Mouse (Mus musculus) megakaryocyte, embryonic 14.5 days (primary cell): ENCODE measurements at regions not wholly inside any gene's neighbourhood (a gene's known extent, or its start where the extent isn't known, plus 50 kb on each side); places are given as distances from the start of the nearest gene placed in this dataset.
"Not testable (repeated sequence)": the region's sequence is repeated elsewhere in the genome, so short reads cannot be mapped to it uniquely, and the experiment has no call there.

Experiments
- H3K27me3 ChIP-seq: replicated peaks from 2 replicates; pipeline ENCODE3; 2012; ENCODE audit warnings: inconsistent platforms
- H3K36me3 ChIP-seq: replicated peaks from 2 replicates; pipeline ENCODE3; 2012; ENCODE audit warnings: low read length, inconsistent platforms, mixed read lengths
- H3K4me1 ChIP-seq: 2 replicates; pipeline ENCODE4 v1.6.1; 2012; ENCODE audit warnings: inconsistent platforms
- H3K4me3 ChIP-seq: replicated peaks from 2 replicates; pipeline ENCODE3; 2012; ENCODE audit warnings: moderate library complexity, mild to moderate bottlenecking, inconsistent platforms
- H3K9me3 ChIP-seq: 2 replicates; pipeline ENCODE4 v1.6.1; 2012; ENCODE audit warnings: inconsistent platforms
- FLI1 ChIP-seq: IDR thresholded peaks from 2 replicates; pipeline ENCODE4 v1.6.1; 2012; ENCODE audit warnings: low read length, inconsistent platforms, mixed read lengths
- GATA1 ChIP-seq: IDR thresholded peaks from 3 replicates; pipeline ENCODE4 v1.6.1; 2012; ENCODE audit warnings: mixed read lengths, low read length, inconsistent platforms, borderline replicate concordance

DNA sequence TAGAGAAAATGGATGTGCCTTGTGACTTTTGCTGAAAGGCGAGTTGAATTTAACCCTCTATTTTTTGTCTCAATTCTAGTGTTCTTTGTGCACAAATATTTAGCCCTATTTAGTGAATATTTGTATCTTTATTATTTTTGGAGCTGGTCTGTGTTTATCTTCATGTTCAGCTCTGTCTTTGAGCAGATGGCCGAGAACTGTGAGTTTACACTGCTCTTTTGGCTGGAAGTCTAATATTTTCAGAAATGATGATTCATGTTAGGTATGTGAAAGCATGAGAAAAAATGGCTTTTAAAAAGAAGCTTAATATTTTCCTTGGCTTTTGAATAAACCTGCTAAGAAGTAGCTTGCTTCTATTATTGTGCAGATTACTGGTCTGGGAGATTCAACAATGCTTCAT is 505.4 kb downstream of the Sema5a start:
- Histone ChIP-seq H3K4me1 (no peaks in the 10 kb centered on the region), H3K4me3 (no peak overlapping the region), H3K36me3 (no peaks in the 10 kb centered on the region), H3K9me3 (no peaks in the 10 kb centered on the region), H3K27me3 (no peaks in the 10 kb centered on the region)
- TF ChIP-seq GATA1 (no peak), FLI1 (no peak)

DNA sequence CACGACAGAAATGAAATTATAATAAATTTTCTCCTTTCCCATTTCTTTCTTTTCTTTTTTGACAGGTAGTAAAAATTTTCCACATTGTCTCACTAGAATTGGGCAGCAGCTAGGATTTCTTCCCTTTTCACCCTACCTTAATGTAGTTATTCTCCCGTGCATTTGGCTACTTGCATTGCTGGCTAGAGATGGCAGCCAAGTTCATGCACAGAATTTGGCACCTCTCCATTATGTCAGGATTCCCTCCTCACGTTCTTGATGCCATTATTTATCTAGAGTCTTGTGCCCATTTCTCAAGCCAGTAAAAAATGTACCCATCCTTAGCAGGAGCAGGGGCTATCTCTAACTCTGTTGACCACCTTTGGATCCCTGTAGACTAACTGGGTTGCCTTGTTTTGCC is 507.4 kb downstream of the Sema5a start:
- H3K4me3 ChIP-seq, result no peak overlapping the region
- no peaks in the 10 kb centered on the region for H3K36me3 ChIP-seq
- TF ChIP-seq GATA1 (no peak), FLI1 (no peak)
- H3K9me3 ChIP-seq, result no peaks in the 10 kb centered on the region
- no peaks in the 10 kb centered on the region for H3K4me1 ChIP-seq
- H3K27me3 ChIP-seq, result no peaks in the 10 kb centered on the region

DNA sequence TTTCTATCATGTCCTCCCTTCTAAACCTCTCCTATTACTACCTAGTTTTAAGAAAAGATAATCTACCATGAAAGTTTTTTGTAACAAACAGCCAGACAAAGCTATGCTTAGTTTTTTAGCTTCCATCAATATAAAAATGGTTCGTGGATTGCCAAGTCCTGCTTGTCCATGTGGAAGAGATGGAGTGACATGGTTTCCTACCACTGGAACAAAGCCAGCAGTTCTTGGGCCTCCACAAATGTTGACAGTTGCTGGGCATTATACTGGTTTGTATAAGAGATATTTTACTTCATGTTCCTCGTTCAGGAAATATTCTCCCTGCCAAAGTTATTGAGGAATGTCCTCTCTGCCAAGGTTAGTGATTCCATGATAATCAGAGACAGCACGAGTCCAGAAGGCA is 515.5 kb downstream of the Sema5a start:
- no peaks in the 10 kb centered on the region for H3K27me3 ChIP-seq
- no peak overlapping the region for H3K4me3 ChIP-seq
- H3K9me3 ChIP-seq, result no peaks in the 10 kb centered on the region
- no peaks in the 10 kb centered on the region for H3K4me1 ChIP-seq
- no peaks in the 10 kb centered on the region for H3K36me3 ChIP-seq
- no peak for TF ChIP-seq GATA1
- no peak for TF ChIP-seq FLI1

DNA sequence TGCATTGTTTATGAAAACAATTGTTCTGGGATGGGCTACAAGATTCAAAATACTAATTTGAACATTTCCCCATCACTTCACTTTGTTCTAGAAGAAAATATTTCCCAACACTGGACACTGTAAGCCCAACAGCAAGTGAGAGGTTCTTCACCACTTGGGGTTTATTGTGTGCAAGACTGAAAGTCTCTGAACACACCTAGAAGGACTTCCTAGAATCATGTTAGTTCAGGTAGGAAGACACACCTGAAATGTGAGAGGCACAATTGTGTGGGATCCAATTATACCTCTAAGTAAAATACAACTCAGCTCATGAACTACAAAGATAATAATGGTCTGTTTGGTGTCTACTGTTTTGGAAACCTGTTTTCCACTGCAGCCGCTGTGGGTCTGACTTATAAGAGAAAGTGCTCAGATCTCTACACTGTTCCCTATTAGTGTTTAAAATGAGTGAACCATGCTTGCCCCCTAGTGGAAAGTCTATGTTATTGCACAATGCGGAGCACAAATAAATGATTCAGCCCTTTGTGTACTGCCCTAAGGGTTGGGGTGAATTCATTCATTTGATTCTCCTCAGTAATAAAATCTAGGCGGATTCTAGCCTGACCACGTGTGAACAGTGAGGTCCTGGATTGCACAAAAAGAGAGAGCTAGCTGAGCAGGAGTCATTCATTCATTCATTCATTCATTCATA is 521.5 kb downstream of the Sema5a start:
- no peaks in the 10 kb centered on the region for H3K27me3 ChIP-seq
- H3K9me3 ChIP-seq, result no peaks in the 10 kb centered on the region
- TF ChIP-seq FLI1, result no peak
- TF ChIP-seq GATA1, result no peak
- no peak overlapping the region for H3K4me3 ChIP-seq
- H3K4me1 ChIP-seq, result no peaks in the 10 kb centered on the region
- H3K36me3 ChIP-seq, result no peaks in the 10 kb centered on the region

DNA sequence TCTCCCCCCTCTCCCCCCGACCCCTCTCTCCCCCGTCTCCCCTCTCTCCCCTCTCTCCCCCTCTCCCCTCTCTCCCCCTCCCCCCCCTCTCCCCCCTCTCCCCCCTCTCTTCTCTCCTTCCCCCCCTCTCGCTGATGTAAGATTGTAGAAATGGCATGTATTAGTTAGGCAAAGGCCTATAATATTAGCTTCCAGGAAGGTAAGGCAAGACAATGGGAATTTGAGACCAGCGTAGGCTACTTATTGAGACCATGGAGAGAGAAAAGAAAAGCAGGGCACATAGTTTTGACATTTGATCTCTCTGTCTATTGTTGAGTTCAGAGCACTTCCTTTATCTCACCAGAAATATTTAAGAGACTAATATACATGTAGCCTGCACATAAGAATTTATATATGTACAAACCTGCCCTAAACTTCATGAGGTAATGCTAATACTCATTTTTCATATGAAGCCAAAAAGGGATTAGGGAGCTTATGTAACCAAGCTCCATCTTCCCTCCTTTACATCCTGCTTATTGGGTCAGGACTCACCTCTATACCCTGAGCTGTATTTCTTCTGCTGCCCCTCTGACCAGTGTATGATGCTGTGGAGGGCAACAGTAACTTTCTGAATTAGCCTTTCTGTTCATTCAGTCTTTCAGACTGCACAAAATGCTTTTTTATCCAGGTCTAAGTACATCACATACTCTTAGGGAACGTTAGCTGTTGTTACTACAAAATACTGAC is 522.3 kb downstream of the Sema5a start:
- Histone ChIP-seq H3K36me3 (no peaks in the 10 kb centered on the region), H3K4me3 (no peak overlapping the region), H3K4me1 (no peaks in the 10 kb centered on the region), H3K9me3 (no peaks in the 10 kb centered on the region), H3K27me3 (no peaks in the 10 kb centered on the region)
- TF ChIP-seq FLI1, result no peak
- no peak for TF ChIP-seq GATA1

DNA sequence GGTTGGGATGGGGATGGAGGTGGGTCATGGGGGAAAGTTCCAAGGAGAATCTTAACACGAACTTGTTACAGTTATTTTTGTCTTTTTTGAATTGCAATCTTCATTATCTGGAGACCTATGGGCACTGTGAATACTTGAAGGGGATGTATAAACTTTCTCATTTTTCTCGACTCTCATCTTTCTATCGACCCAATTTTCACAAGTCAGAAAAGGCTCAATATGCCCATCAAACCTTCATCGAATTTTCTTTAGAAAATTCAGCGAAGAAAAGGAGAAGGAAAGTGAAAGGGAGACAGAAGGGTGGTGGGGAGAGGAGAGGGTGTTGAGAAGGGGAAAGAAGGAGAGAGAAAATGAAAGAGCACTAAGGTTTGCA is 533.6 kb downstream of the Sema5a start:
- not testable (repeated sequence) for H3K4me1 ChIP-seq, H3K27me3 ChIP-seq, H3K36me3 ChIP-seq, H3K4me3 ChIP-seq, H3K9me3 ChIP-seq

DNA sequence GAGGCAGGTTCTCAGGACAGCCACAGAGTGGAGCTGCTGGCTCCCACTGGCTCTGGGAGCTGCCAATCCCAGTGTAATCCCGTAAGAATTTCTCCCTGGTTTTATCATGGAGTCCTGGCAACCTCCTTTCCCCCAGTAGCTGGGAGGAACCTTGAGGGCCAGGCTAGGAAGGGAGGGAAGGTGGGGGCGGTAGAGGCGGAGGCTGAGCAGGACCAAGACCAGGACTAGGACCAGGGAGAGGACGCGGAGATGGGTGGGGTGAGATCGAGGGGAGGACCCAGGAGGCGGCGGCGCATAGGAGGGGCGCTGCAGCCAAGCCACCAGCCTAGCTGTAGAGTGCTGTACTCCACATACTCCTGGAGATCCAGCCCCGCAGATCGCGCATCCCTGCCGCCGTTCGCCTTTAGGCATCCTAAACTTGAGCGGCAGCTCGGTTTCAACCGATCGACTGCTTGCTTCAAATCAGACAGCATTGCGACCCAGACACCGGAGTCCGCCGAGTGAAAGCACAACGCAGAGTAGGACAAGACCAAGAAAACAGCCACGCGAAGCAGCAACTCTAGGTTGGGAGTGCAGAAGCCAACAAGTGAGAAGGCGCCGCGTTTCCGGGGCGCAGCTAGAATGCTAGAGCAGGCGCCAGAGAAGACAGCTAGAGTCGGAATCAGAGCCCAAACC is 534.1 kb downstream of the Sema5a start:
- H3K36me3 ChIP-seq, H3K9me3 ChIP-seq, H3K27me3 ChIP-seq, H3K4me1 ChIP-seq: not testable (repeated sequence)
- peak overlapping the region; percentile 89 for H3K4me3 ChIP-seq

DNA sequence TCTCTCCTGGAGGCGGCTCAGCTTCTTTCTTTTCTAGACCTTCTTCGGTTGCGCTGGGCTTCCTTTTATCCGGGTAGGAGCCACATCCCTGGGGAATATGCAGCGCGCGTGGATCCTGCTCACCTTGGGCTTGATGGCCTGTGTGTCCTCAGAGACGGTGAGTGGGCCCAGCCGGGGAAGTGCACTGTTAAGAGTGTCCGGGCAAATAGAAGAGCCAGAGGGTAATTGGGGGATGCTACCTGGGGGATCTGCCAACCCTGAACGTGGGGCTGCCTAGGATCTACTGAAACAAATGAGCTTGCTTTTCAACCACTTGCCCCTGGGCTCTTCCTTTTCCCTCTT is 534.6 kb downstream of the Sema5a start:
- not testable (repeated sequence) for H3K36me3 ChIP-seq, H3K27me3 ChIP-seq, H3K4me1 ChIP-seq, H3K9me3 ChIP-seq
- H3K4me3 ChIP-seq, result peak overlapping the region; percentile 89

DNA sequence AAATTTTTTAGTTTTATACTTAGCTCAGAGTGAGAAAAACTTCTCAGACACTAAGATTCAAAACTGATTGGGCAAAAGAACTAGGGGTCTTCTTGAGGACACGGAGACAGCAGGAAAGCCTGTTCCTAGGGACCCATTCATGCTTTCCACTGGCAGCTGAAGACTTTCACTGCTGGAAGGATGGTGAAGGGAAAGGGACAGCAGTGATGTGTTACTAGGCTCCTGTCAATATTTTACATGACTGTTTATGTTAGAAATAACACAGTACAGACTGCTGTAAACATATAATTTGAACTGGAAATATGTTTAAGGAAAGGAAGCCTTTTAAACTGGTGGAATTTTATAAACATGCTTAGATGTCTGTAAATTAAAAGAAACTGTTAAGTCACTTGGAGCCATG is 537.0 kb downstream of the Sema5a start:
- H3K27me3 ChIP-seq, H3K4me3 ChIP-seq, H3K36me3 ChIP-seq: not testable (repeated sequence)

DNA sequence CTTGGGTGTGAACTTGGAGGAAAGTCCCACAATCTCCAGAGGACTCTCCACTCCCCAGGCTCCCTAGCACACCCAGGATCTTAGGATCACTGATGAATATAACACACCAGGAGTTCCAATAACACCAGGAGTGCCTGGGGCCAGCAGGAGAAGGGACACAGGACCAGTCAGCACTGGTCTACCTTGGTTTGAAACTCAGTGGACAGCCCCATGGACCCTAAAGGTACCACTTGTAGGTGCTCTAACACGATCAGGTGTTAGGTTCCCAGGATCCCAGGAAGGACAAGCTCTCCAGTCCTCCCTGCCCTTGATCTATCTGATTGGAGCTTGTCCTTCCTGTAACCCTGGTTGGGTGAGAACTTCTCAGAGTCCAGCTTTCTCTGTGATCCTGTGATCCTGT is 554.6 kb downstream of the Sema5a start:
- H3K27me3 ChIP-seq, result no peaks in the 10 kb centered on the region
- H3K4me3 ChIP-seq, result no peak overlapping the region
- TF ChIP-seq GATA1, result no peak
- TF ChIP-seq FLI1, result no peak
- no peaks in the 10 kb centered on the region for H3K36me3 ChIP-seq
- H3K4me1 ChIP-seq, result no peaks in the 10 kb centered on the region
- H3K9me3 ChIP-seq, result peaks cover 16% of the 10 kb centered on the region; the same call in 1 of the 2 replicates

More for the DNA sequence above, 537.0 kb downstream of the Sema5a start:
- H3K4me1 ChIP-seq, H3K9me3 ChIP-seq: not testable (repeated sequence)
